Mouse (Mus musculus) brain, embryonic 14.5 days (tissue): ENCODE measurements around the gene Spatc1l.

ENCODE experiments used
- CTCF ChIP-seq: fragments of 200-500 bp; IDR thresholded peaks from 2 replicates; pipeline ENCODE4 v1.5.1; 2012; ENCODE audit warnings: inconsistent platforms, mild to moderate bottlenecking, moderate library complexity, borderline replicate concordance; ENCODE audit not compliant: insufficient read depth, insufficient read length; ENCODE audit errors: extremely low read depth
- POLR2A ChIP-seq: fragments of 200-500 bp; IDR thresholded peaks from 2 replicates; pipeline ENCODE4 v1.6.1; 2012; ENCODE audit warnings: mild to moderate bottlenecking, inconsistent platforms, borderline replicate concordance; ENCODE audit not compliant: poor library complexity, insufficient read depth, insufficient read length, severe bottlenecking; ENCODE audit errors: extremely low read depth

GRCm38 (mm10) chr10:76535526-76535925 is 26.5 kb upstream of the Spatc1l start:
- no peak for TF ChIP-seq CTCF
- no peak for TF ChIP-seq POLR2A
